Mouse (Mus musculus): ENCODE results near the gene Nisch.

Gene Nisch

DNA sequence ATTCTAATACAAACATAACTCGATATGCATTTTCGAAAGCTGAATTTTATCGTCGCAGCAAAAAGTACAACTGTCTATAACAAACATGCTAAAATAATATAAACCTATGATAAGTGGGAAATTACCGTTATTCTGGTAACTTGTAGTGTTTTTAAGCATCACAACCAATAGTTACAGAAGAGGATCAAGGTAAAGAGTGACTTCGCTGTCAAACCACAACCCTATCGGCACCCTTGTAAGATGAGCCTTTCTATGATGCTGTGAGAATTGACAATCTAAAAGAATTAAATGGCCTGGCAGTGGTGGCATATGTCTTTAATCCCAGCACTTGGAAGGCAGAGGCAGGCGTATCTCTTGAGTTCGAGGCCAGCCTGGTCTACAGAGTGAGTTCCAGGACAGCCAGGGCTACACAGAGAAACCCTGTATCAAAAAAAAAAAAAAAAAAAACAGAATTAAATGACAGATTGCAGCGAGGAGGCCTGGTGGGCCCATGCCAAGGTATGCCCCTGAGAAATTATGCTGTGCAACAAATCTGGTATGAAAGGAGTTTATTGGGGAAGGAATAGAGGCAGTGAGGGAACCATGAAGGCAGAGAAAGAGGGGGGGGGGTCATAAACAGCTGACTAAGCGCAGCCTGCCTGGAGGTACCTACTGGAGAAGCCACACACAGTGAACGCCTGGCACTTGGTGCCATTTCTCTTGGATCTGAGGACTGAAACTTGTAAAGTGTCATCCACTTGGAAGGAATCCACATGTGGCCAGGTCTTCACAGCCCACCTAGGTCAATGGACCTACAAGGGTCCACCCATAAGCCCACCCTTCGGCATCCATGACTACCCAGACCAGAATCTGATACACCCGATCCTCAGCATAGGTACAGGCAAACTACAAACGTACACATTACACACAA lies 87.2 kb downstream of the Nisch start:
- DNase-seq: no peak

- peak; percentile 99 for DNase-seq
Observed at GRCm38 (mm10) chr14:31128826-31129219, 87.9 kb downstream of the Nisch start, which contains the start of gene Smim4. TSS of gene Smim4 (minus strand) at chr14:31128956.

DNA sequence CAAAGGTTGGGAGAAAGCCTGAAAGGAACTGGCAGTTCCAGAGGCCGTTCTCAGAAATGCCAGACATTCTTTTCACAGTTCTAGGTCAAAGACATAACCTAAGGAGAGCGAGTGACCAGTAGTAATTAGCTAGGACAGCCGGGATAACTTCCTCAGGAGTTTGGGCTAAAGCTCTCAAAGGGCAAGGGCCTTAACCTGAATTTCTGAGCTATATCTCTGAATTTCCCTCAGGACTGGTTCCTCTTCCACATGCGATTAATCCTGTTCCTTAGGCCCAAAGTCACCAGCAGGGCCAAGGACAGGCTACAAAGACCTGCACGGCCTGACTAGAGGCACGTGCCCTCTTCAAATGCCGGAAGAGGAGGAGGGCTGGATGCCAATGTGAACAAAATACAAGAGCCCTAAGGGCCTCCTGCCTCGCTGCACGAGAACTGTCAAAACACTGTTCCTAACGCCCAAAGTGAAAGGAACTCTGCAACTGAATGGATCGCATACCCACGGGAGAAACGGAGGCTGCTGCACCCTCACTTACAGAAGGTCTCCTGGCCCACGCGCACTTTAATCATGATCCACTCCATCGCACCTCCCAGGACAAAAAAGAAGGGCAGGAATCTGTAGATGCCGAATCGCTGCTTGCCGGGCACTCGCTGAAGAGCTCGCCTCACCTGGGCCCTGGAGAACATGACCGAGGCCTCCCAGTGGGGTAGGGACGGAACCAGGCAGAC lies 88.5 kb downstream of the Nisch start:
- peak; percentile 19 for DNase-seq

GRCm38 (mm10) chr14:31126826-31127225 lies 89.9 kb downstream of the Nisch start:
- DNase-seq: no peak

DNA sequence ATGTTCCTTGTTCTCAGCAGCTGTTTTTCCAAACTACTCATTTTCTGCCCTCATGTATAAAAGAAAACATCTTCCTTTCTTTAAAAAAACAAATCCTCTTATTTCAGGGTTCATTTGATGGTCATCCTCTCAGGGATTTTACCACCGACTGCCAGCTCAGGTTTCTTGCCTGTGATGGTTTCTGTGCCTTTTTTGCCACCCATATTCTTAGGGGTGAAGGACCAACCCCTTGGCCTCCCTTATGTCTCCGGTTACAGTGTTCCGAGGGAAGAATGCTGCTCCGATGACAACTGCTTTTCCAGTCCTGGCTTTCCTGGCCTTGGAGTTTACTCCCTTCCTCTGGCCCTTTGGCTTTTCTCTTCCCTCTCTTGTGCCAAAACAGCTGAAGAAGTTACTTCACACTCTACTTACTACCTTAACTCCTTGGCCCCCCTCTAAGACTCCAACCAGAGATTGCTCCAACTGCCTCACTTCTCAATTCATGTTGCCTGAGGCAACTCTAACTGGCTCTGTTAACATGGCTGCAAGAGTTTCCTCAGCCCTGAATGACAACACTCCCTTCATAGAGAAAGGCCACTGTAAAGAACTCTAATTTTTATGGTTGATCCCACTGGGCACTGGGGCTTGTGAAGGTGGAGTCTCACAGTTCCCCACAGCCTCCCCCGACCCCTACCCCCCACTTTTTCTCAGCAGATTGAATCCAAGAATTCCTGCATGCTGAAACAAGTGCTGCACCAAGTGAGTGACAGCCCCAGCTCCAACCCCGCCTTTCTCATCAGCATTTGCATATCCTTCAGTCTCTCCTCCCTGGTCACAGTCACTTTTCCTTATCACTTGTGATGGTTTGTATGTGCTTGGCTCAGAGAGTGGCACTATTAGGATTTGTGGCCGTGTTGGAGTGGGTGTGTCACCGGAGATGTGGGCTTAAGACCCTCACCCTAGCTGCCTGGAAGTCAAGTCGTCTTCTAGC lies 91.4 kb downstream of the Nisch start:
- DNase-seq: no peak

Data from right cerebral cortex, adult 18-20 months (tissue).